Mouse (Mus musculus) C2C12 (cell line): Measurements from ENCODE around the gene Zfp791.

Experiments
- CEBPB ChIP-seq: IDR thresholded peaks from one replicate; pipeline ENCODE4 v1.6.1; 2011; ENCODE audit warnings: low read depth, mild to moderate bottlenecking, control low read depth, moderate library complexity
- CTCF ChIP-seq: IDR thresholded peaks from one replicate; pipeline ENCODE4 v1.5.1; 2011; ENCODE audit not compliant: control insufficient read depth, insufficient read depth, insufficient read length
- MAX ChIP-seq: IDR thresholded peaks from one replicate; pipeline ENCODE4 v1.6.1; 2011; ENCODE audit warnings: mild to moderate bottlenecking, control low read depth
- MYOD1 ChIP-seq: IDR thresholded peaks from one replicate; pipeline ENCODE4 v1.6.1; 2011; ENCODE audit warnings: low read depth; ENCODE audit not compliant: control insufficient read depth, insufficient read length
- USF1 ChIP-seq: IDR thresholded peaks from one replicate; pipeline ENCODE4 v1.6.1; 2011; ENCODE audit warnings: low read depth, mild to moderate bottlenecking, control low read depth, moderate library complexity

DNA sequence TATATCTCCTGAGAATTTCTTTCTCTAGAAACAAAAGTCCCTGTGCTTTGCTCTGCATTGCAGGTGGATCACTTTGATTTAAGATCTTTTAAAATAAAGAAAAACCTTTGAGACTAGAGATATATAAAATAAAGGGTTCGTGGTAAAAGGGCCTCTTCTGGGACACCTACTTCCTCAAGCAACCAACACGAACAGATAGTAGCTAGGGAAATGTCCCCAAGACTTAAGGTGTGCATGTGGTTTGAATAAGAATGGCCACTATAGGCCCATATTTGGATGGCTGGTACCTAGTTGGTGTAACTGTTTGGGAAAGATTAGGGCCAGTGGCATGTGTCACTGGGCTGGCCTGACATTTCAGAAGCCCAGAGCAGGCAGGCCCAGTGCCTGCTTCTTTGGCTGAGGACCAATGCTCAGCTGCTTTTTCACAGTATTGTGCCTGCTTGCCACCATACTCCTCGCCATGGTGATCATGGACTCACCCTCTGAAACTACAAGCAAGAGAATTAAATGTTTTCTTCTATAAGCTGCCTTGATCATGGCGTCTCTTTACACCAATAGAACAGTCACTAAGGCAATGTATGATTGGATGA, 22.7 kb downstream of the Zfp791 start:
- TF ChIP-seq CTCF (no peak), CEBPB (no peak), USF1 (no peak), MAX (no peak), MYOD1 (no peak)
